Mouse (Mus musculus): Measurements from ENCODE around the gene Ddias.

DNA sequence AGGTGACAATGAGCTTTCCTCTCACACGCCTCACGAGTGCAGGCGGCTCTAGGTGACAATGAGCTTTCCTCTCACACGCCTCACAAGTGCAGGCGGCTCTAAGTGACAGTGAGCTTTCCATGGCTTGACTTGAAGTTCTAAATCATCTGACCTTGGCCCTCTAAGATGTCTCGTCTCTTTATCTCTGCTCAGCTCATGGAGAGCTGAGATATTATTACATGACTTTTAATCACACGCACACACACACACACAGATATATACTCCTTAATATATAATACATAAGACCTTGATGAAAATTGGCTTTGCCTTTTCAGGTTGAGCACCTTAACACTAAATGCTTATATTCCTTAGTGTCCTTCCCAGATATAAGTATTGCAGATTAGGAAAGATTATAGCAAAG lies 12.8 kb upstream of the Ddias start:
- TF ChIP-seq CTCF (IDR thresholded peaks at IDR 0.05; ENCODE audit: borderline replicate concordance, insufficient read depth, low read depth, low read length) (no peak), POLR2A (IDR thresholded peaks at IDR 0.05; ENCODE audit: borderline replicate concordance, insufficient read depth, low read length) (no peak)
